Mouse (Mus musculus) neutrophil, adult 83 days (primary cell): ENCODE measurements around the gene Dntt. TPM values are rescaled to one million over a fixed set of nuclear protein-coding genes. Genes with fewer than 3 reads are reported as not detected.

ENCODE experiments used
- total RNA-seq, 2 experiments: library from RNA; stranded (reverse); gene quantifications; one replicate each; pipeline ENCODE4 v1.2.4; 2023

Gene Dntt
- 1 to 10 TPM in 1 of 2 experiments, under 1 TPM in 1; 0.75 to 3.2 TPM for total RNA-seq

DNA sequence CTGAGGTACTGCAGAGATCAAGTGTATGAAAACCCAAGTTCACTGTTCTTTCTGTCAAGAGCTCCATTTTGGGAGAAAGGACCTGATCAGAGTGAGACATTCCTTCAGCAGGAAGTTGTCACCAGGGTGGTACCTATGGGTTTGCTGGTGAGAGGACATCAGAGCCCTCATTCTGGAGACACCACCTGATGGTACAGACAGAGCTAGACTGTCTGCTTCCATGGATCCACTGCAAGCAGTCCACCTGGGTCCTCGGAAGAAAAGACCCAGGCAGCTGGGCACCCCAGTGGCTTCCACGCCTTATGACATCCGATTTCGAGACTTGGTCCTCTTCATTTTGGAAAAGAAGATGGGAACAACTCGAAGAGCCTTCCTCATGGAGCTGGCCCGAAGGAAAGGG, at the start of gene Dntt:
TSS of gene Dntt (plus strand) at position 57 of the 400 bp plus-strand sequence.

DNA sequence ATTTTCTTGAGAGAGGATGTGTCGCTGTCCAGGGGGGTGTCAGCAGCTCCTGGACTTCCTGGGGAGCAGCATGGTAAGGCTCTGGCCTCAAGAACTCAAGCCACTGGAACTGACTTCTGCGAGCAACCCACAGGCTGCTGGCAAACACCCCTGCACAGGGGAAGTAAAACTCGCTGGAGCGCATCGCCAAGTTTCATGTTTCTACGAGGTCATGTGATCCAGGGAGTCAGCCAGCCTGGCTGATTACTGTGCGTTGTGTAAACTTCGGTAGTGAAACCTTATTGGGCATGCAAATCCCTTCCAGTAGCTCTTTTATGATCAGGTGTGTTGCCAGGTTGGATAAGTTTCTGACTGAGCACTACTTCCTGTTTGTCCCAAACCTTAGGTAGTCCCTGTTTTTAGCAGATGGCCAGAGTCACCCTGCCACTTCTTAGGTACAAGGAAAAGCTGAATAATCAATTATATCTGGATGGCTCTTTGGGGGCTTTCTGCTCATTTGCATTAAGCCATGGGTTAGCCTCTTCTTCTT, 35.0 kb upstream of the Dntt start, which contains the start of gene Blnk:
TSS of gene Blnk (minus strand) at position 479 of the 529 bp plus-strand sequence.

GRCm38 (mm10) chr19:41076906-41077305, 47.8 kb downstream of the Dntt start, which contains the start of gene Opalin:
TSS of gene Opalin (minus strand) at chr19:41077113.

Other genes with a start within 250 kb of the Dntt start
- gene Ccnj, start 198.0 kb upstream of the Dntt start, total RNA-seq: 1 to 10 TPM; 4.9 to 5.6 TPM
- 10 to 100 TPM; 17.3 to 18.0 TPM for gene Zfp518a, start 134.6 kb upstream of the Dntt start, total RNA-seq
- gene Blnk, start 34.7 kb upstream of the Dntt start, total RNA-seq: 1 to 10 TPM; 4.2 to 4.6 TPM
- gene Opalin, start 47.8 kb downstream of the Dntt start, total RNA-seq: not detected
- under 1 TPM in 1 of 2 experiments, not detected in 1; 0.11 TPM for gene Tll2, start 177.6 kb downstream of the Dntt start, total RNA-seq
- gene Tm9sf3, start 234.7 kb downstream of the Dntt start, total RNA-seq: 10 to 100 TPM; 90.6 to 91.8 TPM